Mouse (Mus musculus): ENCODE data around the gene Chsy1.

DNA sequence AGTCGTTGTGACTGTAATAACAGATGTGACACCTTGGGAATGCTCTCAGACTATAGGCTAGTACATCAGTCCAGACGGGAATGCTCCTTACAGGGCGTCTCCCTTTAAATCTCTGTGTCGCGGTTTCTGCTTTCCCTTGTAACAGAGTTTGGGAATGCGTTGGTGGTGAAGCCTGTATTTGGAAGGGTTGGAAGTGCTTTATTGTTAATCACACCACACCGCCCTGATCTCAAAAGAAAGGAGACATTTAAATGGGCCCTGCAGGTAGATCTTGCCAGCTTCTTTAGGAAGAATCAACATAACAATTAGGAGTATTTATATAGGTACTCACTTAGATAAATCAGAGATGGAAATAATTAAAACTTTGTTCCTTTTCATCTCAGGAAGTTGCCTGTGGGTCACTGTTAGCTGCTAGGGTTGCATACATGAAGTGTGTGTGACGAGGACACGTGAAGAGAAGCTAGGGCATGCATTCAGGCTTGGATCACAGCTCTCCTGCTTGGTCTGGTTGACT, 49.4 kb downstream of the Chsy1 start:
- TF ChIP-seq CTCF (IDR thresholded peaks at IDR 0.05), result no peak
- no peak for TF ChIP-seq EP300 (IDR thresholded peaks at IDR 0.05)
